Mouse (Mus musculus): ENCODE data around the gene Il12rb2. TPM values are rescaled to one million over a fixed set of nuclear protein-coding genes. Genes with fewer than 3 reads are reported as not detected.
A peak's percentile ranks its signal among the peaks of the same experiment; 100 is the strongest.

Il12rb2 gene
- total and polyA plus RNA-seq, 3 experiments = 0.08 TPM; not detected in 2

DNA sequence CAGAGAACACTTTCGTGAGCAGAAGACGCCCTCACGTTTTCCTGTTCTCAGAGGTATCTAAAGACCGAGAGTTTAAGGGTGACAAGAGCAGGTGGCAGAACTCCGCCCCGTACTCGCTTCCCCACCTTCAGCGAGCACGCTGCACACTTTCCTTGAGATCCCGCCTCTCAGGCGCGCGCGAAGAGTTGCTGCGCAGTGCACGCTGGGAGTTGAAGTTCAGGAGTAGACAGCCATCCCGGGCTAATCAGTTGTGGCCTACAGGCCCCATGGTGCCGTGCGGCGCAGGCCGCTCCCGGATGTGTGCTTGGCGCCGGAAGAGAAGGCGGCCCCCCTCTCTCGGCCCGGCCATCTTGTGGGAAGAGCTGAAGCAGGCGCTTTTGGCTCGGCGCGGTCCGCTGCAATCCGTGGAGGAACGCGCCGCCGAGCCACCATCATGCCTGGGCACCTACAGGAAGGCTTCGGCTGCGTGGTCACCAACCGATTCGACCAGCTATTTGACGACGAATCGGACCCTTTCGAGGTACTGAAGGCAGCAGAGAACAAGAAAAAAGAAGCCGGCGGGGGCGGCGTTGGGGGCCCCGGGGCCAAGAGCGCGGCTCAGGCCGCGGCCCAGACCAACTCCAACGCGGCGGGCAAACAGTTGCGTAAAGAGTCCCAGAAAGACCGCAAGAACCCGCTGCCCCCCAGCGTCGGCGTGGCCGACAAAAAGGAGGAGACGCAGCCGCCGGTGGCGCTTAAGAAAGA is 109.2 kb downstream of the Il12rb2 start (continued):
- TF ChIP-seq EP300 (IDR thresholded peaks at IDR 0.05; ENCODE audit: low read length) (no peak), ETS1 (conservative IDR thresholded peaks at IDR 0.05; ENCODE audit: low read depth, low read length) (peak; percentile 70), SIN3A (IDR thresholded peaks at IDR 0.05; ENCODE audit: low read length) (peak; percentile 67), POLR2A (IDR thresholded peaks at IDR 0.05; ENCODE audit: low read depth, low read length) (peak; percentile 80), BHLHE40 (IDR thresholded peaks at IDR 0.05; ENCODE audit: low read depth, low read length) (peak; percentile 98), MAX (IDR thresholded peaks at IDR 0.05; ENCODE audit: low read length) (peak; percentile 89), RCOR1 (conservative IDR thresholded peaks at IDR 0.05; ENCODE audit: low read depth, low read length) (no peak), POLR2AphosphoS2 (IDR thresholded peaks at IDR 0.05; ENCODE audit: low read depth, low read length) (no peak), E2F4 (IDR thresholded peaks at IDR 0.05; ENCODE audit: insufficient replicate concordance, low read depth, low read length) (peak; percentile 96), USF2 (conservative IDR thresholded peaks at IDR 0.05; ENCODE audit: low read depth, low read length) (no peak), TBP (conservative IDR thresholded peaks at IDR 0.05; ENCODE audit: low read depth, low read length) (peak; percentile 76; the same call in 1 of the 2 replicates)

DNA sequence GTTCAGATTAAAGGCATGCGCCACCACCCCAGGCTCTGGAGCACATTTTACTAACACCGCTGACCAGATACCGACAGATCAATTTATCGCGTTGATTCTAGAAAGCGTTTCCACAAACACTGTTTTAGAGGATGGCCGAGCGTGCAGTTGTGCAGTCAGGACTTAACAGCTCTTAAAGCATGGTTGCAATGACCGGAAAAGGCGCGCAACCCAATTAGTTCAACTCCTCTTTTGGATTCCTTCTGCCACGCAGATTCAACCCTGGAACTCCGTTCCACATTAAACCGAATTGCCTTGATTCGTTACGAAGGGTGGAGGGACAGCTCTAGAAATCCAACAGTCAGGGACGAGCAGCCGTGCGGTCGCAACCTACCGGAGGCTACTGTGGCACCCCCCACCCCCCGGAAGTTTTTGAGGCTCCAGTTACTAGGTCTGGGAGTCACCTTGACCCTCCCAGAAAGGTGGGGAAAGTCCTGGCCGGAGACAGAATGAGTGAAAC is 109.8 kb downstream of the Il12rb2 start:
- Histone ChIP-seq H3K4me2 (ENCODE audit: insufficient read depth, low read depth, poor library complexity, severe bottlenecking) (peak overlapping the region; percentile 77), H3K79me2 (replicated peaks; ENCODE audit: control insufficient read depth, extremely low read depth, insufficient read depth, poor library complexity, severe bottlenecking) (peaks cover 30% of the 10 kb centered on the region), H3K36me3 (replicated peaks in 1 of 2; ENCODE audit: control insufficient read depth in 1 of 2, insufficient read depth in 1 of 2, low read length in 1 of 2) (peaks cover 0 to 6% of the 10 kb centered on the region in 2 experiments), H3K9ac (ENCODE audit: insufficient read depth, low read depth) (peak overlapping the region; percentile 78), H3K27ac (ENCODE audit: insufficient read depth, low read depth) (peak overlapping the region; percentile 31), H3K9me3 (replicated peaks; ENCODE audit: low read length) (no peaks in the 10 kb centered on the region), H3K27me3 (replicated peaks) (no peaks in the 10 kb centered on the region), H3K4me3 (replicated peaks in 1 of 3; ENCODE audit: low read depth in 2 of 3, low read length in 2 of 3, poor library complexity in 1 of 3) (peak overlapping the region; percentile 65 to 96 (median 68)), H3K4me1 (ENCODE audit: control insufficient read depth in 1 of 2, insufficient read depth in 2 of 2) (peaks cover 0 to 7% of the 10 kb centered on the region in 2 experiments; a peak in 2 of 4 replicates)
- 0 out of 2 replicates have a peak, but pooled peaks have one; percentile 15 for TF ChIP-seq TBP (conservative IDR thresholded peaks at IDR 0.05; ENCODE audit: low read depth, low read length)
- no peak for TF ChIP-seq CTCF (conservative IDR thresholded peaks at IDR 0.05 in 1 of 2, IDR thresholded peaks at IDR 0.05 in 1 of 2; ENCODE audit: low read depth in 2 of 2, low read length in 2 of 2)
- TF ChIP-seq MEF2A (IDR thresholded peaks at IDR 0.05; ENCODE audit: borderline replicate concordance, low read depth, low read length) = no peak
- no peak for TF ChIP-seq ZMIZ1 (IDR thresholded peaks at IDR 0.05; ENCODE audit: low read depth, low read length)
- no peak for TF ChIP-seq JUN (IDR thresholded peaks at IDR 0.05; ENCODE audit: insufficient read depth, low read depth, low read length)
- TF ChIP-seq USF1 (IDR thresholded peaks at IDR 0.05; ENCODE audit: low read depth, low read length) = no peak
- TF ChIP-seq HCFC1 (IDR thresholded peaks at IDR 0.05; ENCODE audit: low read depth, low read length) = no peak
- TF ChIP-seq CHD2 (IDR thresholded peaks at IDR 0.05; ENCODE audit: low read length) = no peak
- no peak for TF ChIP-seq KAT2A (IDR thresholded peaks at IDR 0.05; ENCODE audit: insufficient replicate concordance, low read length)
- TF ChIP-seq JUND (conservative IDR thresholded peaks at IDR 0.05; ENCODE audit: low read depth, low read length) = no peak
- TF ChIP-seq MXI1 (IDR thresholded peaks at IDR 0.05; ENCODE audit: low read depth, low read length) = no peak; the same call in 1 of the 2 replicates
- TF ChIP-seq PAX5 (IDR thresholded peaks at IDR 0.05; ENCODE audit: low read length) = no peak
- TF ChIP-seq ZKSCAN1 (IDR thresholded peaks at IDR 0.05; ENCODE audit: borderline replicate concordance, low read depth, low read length) = no peak
- TF ChIP-seq NRF1 (IDR thresholded peaks at IDR 0.05; ENCODE audit: low read depth, low read length) = no peak
- no peak for TF ChIP-seq BHLHE40 (IDR thresholded peaks at IDR 0.05; ENCODE audit: low read depth, low read length)
- TF ChIP-seq GABPA (IDR thresholded peaks at IDR 0.05; ENCODE audit: insufficient replicate concordance, low read depth, low read length) = no peak
- no peak for TF ChIP-seq ZC3H11A (IDR thresholded peaks at IDR 0.05; ENCODE audit: low read depth, low read length)
- TF ChIP-seq MYC (IDR thresholded peaks at IDR 0.05; ENCODE audit: low read depth, low read length) = peak; percentile 56; the same call in 1 of the 2 replicates
- TF ChIP-seq ETS1 (conservative IDR thresholded peaks at IDR 0.05; ENCODE audit: low read depth, low read length) = no peak
- TF ChIP-seq E2F4 (IDR thresholded peaks at IDR 0.05; ENCODE audit: insufficient replicate concordance, low read depth, low read length) = no peak
- no peak for TF ChIP-seq POLR2A (IDR thresholded peaks at IDR 0.05; ENCODE audit: low read depth, low read length)
- TF ChIP-seq POLR2AphosphoS2 (IDR thresholded peaks at IDR 0.05; ENCODE audit: low read depth, low read length) = peak; percentile 50; the same call in 1 of the 2 replicates
- TF ChIP-seq RCOR1 (conservative IDR thresholded peaks at IDR 0.05; ENCODE audit: low read depth, low read length) = no peak
- dilution Hi-C loops (cut with MboI; ENCODE audit: extremely low pct_ligation_motif_present, extremely low pct_unique_long_range_greater_than_20kb, low sequenced_read_pairs) = no loop called here
- no peak for DNase-seq (ENCODE audit: extremely low read depth)
- in situ Hi-C loops (cut with MboI; ENCODE audit: low pct_ligation_motif_present, low pct_unique_long_range_greater_than_20kb, low sequenced_read_pairs) = no loop called here

Data from CH12.LX (cell line).